Mouse (Mus musculus) c-Kit-positive CD71-positive TER-119-positive erythroid progenitor cells, embryonic 14.5 days (primary cell): ENCODE measurements around the gene Mtf1.

Experiments
- DNase-seq: peaks from one replicate; pipeline ENCODE4 v3.0.0-alpha.2; 2013; ENCODE audit warnings: low spot score

Mtf1 gene

DNA sequence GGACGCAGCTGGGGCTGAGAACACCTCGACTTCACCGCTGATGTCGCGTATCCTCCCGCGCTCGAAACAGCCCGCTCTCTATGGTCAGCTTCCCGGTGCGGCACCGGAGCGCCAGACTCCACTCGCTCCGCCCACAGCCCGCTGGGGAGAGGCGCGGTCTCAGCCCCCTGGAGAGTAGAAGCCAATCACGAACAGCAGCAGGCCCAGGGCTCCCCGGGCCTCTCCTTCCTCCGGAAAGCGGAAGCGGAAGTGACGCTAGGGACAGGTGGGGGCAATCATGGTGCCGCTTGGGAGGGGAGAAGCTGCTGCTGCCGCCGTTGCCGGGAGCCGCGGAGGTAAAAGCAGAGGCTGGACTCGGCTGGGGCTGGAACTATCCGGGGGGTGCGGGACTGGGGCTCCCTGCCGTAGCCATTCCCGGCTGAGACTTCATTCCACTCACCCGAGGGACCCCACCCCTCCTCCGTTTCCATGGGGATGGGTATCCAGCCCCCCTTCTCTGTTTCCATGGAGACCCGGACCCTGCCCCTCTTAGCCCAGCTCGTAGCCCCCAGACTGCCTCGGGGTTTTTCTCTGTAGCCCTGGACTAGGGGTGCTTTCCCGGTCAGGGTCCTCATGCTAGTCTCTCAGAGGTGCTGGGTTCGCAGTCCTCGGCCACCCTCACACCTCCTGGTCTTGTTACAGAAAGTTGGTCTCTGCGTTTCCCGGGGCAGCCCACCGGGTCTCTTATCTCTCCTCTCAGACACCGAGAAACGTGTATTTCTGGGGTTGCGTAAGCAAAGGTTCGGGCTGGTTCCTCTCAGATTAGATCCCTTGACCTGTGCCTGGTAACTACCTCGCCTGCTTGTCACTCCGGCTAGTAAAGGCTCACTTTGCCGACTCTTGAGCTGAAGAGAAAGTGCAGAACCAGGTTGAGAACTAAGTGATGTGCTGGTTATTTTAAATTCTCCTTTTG lies 681 bp downstream of the Mtf1 start:
- peak; percentile 96 for DNase-seq

- no peak for DNase-seq
Observed at GRCm38 (mm10) chr4:124803406-124803805, 1.5 kb downstream of the Mtf1 start.

DNA sequence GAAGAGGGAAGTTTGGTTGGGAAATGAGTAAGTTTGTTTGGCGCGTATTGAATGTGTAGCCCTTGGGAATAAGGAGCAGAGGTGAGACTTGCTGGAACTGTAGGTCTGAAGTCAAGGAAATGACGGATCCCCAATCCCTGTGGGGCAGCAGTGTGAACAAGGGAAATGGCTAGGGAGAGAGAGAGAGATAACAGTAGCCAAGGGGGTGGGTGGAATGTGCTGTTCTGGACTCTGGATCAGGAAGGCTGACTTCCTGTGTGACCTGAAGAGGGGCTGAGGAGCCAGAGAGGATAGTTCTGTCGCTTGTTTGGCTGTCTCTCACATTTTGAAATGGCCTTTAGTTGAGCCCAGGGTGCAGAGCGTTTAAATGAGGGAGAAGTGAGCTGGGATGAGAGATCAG lies 6.6 kb downstream of the Mtf1 start:
- DNase-seq, result no peak

DNA sequence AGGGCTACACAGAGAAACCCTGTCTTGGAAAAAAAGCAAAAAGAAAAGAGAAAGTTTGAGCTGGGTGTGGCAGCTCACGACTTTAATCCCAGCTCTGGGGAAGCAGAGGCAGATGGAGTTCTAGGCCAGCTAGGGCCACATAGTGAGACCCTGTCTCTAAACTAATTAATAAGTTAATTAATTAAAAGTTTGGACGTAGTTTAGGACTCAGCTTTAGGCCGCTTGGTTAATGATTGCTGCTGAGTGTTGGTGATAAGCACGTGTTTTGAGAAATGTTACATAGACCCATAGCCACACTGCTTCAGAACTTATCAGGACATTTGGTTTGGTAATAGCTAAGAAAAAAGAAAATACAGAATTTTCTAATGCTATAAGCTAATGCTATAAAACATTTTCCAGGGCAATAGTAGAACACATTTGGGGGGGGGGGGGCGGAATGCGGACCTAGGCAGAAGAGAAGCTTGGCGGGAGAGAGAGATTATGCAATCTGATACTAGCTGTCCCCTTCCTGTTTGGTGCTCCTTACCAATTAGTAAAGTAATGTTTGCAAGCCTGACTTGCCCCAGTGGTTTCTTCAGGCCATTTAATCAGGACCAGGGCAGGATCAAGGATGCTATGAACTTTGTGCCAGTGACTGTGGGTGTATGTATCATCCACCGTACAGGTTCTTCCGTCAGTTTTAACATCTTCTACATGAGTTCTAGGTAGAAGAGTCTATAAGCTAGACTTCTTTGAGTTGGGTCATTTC lies 7.4 kb downstream of the Mtf1 start:
- DNase-seq, result no peak

GRCm38 (mm10) chr4:124810056-124810455 lies 8.2 kb downstream of the Mtf1 start:
- no peak for DNase-seq

DNA sequence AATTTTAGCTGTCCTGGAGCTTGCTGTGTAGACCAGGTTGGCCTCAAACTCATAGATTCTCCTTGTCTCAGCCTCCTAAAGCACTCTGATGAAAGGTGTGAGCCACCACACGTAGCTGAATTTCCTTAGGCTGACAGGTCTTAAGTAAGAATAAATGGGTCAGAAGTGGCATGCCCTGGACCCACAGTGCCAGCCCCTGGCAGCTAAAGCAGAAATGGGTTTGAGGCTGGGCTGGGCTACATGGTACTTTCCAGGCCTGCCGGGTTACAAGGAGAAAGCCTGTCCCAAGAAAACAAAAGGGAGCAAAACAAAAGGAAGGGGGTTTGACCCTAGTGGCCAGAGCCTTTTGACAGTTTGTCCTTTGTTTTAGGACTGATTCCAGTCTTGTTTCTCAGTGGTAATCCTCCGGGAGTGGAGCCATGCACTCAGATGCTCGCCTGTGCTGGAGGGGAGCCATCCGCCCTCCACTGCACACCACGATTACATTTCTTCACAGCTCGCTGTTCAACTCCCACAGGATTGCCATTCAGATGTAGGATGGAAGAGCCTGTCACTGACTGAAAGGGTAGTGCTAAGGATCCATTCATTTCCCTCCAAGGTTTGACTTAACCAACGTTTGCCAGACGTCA lies 9.6 kb downstream of the Mtf1 start:
- no peak for DNase-seq

- DNase-seq, result no peak
Observed at GRCm38 (mm10) chr4:124815901-124816300, 14.0 kb downstream of the Mtf1 start.

- DNase-seq, result peak; percentile 68
Observed at GRCm38 (mm10) chr4:124817803-124818202, 15.9 kb downstream of the Mtf1 start.

DNA sequence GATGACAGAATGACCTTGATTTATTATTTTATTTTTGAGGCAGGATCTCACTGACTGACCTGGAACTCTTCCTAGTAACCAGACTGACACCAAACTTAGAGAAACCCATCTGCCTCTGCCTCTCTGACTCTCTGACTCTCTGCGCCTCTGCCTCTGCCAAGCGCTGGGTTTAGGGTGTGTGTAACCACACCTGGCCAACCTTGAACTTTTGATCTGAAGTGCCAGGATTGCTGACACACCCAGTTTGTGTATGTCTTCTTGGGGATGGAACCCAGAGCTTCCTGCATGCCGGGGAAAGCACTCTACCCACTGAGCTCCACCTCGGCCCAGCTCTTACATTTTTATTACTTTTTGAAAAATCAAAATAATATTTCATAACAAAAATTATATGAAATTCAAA lies 16.9 kb downstream of the Mtf1 start:
- DNase-seq, result no peak

GRCm38 (mm10) chr4:124824967-124825366 lies 23.1 kb downstream of the Mtf1 start:
- no peak for DNase-seq

DNA sequence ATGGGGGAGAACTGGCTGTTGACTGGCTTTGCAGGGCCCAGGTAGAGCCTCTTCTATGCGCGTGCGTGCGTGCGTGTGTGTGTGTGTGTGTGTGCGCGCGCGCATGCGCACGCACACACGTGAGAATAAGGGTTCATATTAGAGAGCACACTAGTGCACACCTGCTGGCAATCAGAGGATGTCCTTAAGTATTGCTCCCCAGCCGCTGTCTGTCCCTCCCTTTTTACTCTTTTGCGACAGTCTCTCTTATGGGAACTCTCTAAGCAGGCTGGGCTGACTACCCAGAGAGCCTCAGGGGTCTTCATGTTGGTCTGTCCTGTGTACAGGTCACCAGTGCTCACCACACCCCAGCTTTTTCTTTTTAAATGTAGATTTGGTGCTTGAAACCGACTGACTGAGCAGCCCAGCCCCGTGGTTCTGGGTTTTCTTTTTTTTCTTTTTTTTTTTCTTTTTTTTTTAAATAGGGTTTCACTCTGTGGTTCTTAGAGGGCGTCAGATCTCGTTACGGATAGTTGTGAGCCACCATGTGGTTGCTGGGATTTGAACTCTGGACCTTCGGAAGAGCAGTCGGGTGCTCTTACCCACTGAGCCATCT lies 23.6 kb downstream of the Mtf1 start:
- no peak for DNase-seq

- no peak for DNase-seq
Observed at GRCm38 (mm10) chr4:124829671-124830070, 27.8 kb downstream of the Mtf1 start.

DNA sequence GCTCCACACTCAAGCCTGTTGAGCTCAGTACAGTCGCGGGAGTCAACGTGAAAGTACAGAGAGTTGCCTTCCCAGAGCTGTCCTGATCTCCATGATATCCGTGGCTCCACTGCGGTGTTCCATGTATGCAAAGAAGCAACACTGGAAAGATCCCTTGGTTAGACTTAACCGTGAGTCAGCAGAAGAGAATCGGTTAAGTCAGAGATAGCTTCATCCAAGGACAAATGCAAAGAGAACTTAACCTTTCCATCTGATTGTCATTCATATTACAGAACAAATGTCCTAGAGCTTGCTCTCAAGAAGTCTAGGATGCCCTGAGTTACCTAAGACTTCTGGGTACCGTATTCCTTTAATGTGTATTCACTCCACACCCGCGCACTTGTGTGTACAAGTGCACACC lies 30.9 kb downstream of the Mtf1 start:
- no peak for DNase-seq

GRCm38 (mm10) chr4:124838035-124838700 lies 36.3 kb downstream of the Mtf1 start:
- no peak for DNase-seq

DNA sequence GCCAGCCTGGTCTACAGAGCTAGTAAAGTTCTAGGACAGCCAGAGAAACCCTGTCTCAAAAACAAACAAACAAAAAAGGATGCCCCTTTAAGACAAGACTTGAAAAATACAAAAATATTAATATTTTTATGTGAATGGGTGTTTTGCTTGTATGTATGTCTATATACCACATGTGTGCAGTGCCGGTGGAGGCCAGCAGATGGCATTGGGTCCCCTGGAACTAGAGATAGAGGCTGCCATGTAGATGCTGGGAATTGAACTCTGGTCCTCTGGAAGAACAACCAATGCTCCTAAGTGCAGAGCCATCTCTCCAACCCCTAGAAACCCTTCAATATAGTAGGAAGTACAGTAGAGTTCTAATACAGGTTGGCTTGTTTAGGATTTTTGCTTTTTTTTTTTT lies 39.1 kb downstream of the Mtf1 start:
- no peak for DNase-seq

GRCm38 (mm10) chr4:124843493-124843892 lies 41.6 kb downstream of the Mtf1 start:
- DNase-seq, result no peak

DNA sequence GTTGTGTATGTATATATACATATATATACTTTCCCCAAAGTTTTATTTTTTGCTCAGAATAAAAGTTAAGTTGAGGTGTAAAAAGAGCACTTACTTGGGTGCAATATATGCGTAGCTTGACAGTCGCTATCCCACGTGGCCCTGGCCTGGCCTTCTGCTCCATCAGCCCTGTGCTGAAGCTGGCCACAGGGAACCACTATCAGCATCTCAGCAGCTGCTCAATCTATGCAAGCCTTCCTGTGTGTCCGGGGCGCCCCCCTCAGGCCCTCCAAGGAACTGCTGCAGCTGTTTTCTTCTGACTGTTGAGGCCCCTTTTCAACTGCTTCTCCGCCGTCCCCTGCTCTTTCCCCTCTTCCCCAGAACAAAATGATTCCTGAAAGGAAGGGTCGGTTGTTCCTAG lies 45.7 kb downstream of the Mtf1 start:
- peak; percentile 79 for DNase-seq

- DNase-seq, result peak; percentile 28
Observed at GRCm38 (mm10) chr4:124849631-124850260, 47.8 kb downstream of the Mtf1 start.

GRCm38 (mm10) chr4:124850261-124850913 lies 48.5 kb downstream of the Mtf1 start, which contains the start of gene Yrdc:
Gene Yrdc (plus strand): TSS chr4:124850679.
- peak; percentile 82 for DNase-seq

- DNase-seq, result peak; percentile 56
Observed at GRCm38 (mm10) chr4:124850933-124851658, 49.2 kb downstream of the Mtf1 start, which contains the start of gene 1110065P20Rik. Gene 1110065P20Rik (minus strand): TSS chr4:124851196.
